Mouse (Mus musculus) heart, postnatal 0 days (tissue): ENCODE data around the gene Zar1l.

Experiments used
- CTCF ChIP-seq: IDR thresholded peaks from 2 replicates; pipeline ENCODE4 v1.5.1; 2016; ENCODE audit warnings: antibody characterized with exemption, control low read depth, low read depth
- EP300 ChIP-seq: IDR thresholded peaks from 2 replicates; pipeline ENCODE4 v1.6.1; 2016; ENCODE audit warnings: antibody characterized with exemption, low read depth

DNA sequence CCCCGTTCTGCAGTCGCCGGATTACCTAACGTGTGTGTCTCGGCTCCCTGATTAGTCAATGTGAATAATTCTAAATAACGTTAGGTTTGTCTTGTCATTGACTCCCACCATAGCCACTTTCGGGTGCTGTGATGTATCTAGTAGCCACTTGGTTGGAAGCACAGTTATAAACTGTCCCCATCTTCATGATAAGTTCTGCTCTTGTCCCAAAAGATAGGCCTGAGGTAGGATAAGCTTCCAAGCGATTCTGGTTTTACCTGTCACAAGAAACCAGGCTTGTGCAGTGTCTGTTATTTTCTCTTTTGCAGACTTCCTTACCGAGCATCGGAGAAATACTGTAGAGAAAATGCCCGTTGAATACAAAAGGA lies 4.9 kb upstream of the Zar1l start:
- no peak for TF ChIP-seq CTCF
- TF ChIP-seq EP300 = no peak
